ENCODE assay signal across 6 mouse cellular contexts in genomic region chr17:80661896-80662295, GRCm38 (mm10).
"Had no signal": no experiment of that assay in that cellular context is flagged by ENCODE, and none has a peak within 500 bp of the region (broad histone marks: within the 10 kb centered on the region; RNA-seq: fewer than 3 reads in every experiment).

No protein-coding gene starts in this region.

- DNase-seq: kidney, postnatal 14 days; lung, embryonic 14.5 days; lung, postnatal 14 days; retina, postnatal 1 day; right cerebral cortex, postnatal 14 days; thymus, postnatal 4 days had no signal
